Mouse (Mus musculus): ENCODE results near the gene Tmem106b. TPM values are rescaled to one million over a fixed set of nuclear protein-coding genes. Genes with fewer than 3 reads are reported as not detected.

Tmem106b gene
- 43.8 and 54.1 TPM in 2 replicates for polyA plus RNA-seq (2015; fragmentation: Nextera tagmentation; extraction: Ambion mirVana)

GRCm38 (mm10) chr6:13069302-13070146 is at the start of gene Tmem106b:
Gene Tmem106b (plus strand): TSS chr6:13069759.

Other genes with a start within 250 kb of the Tmem106b start
- gene Vwde, start 155.2 kb downstream of the Tmem106b start, polyA plus RNA-seq (2015; fragmentation: Nextera tagmentation; extraction: Ambion mirVana) = 0.07 TPM in 1 of 2 replicates, not detected in the other

Measured in urinary bladder, postnatal 0 days (tissue).